Mouse (Mus musculus) liver, adult 2 months (tissue): Measurements from ENCODE around the gene Relt.

ENCODE experiments used
- CTCF ChIP-seq: fragments of 200-500 bp; IDR thresholded peaks from 2 replicates; pipeline ENCODE4 v1.5.1; 2011; ENCODE audit warnings: low read depth, low read length, control low read depth
- POLR2A ChIP-seq: fragments of 200-500 bp; IDR thresholded peaks from 2 replicates; pipeline ENCODE4 v1.6.1; 2011; ENCODE audit warnings: low read length, control low read depth; ENCODE audit not compliant: insufficient read depth; ENCODE audit errors: extremely low read depth

- TF ChIP-seq CTCF (no peak), POLR2A (no peak)
Measured at GRCm38 (mm10) chr7:100836657-100837056, 26.6 kb downstream of the Relt start.
